Mouse (Mus musculus) cerebral cortex, adult 2 months (tissue): ENCODE measurements around the gene Prrg4.

Experiments used
- whole genome bisulfite sequencing: fragments of 180-500 bp; shearing (Covaris S2); methylation state at CpG from one replicate; pipeline ENCODE4 v1.1.7; 2018; 5-methylcytosine and 5-hydroxymethylcytosine counted together

Prrg4 gene

GRCm38 (mm10) chr2:104832486-104832885, 17.2 kb downstream of the Prrg4 start:
- 86% methylated on average over 2 of the region's 2 CpGs for WGBS

GRCm38 (mm10) chr2:104826191-104826590, 23.5 kb downstream of the Prrg4 start:
- 96% methylated on average over 4 of the region's 4 CpGs for WGBS

GRCm38 (mm10) chr2:104818763-104819162, 30.9 kb downstream of the Prrg4 start:
- 93% methylated on average over 3 of the region's 3 CpGs for WGBS

- 2% methylated on average over 15 of the region's 15 CpGs for WGBS
Measured at GRCm38 (mm10) chr2:104817555-104818330, 31.9 kb downstream of the Prrg4 start.

GRCm38 (mm10) chr2:104816866-104817439, 32.7 kb downstream of the Prrg4 start:
- under 1% methylated on average over 50 of the region's 51 CpGs for WGBS

GRCm38 (mm10) chr2:104816371-104816827, 33.3 kb downstream of the Prrg4 start, which contains the start of gene Qser1:
Gene Qser1 (minus strand): TSS chr2:104816760.
- 1% methylated on average over 41 of the region's 50 CpGs for WGBS

GRCm38 (mm10) chr2:104815561-104816370, 33.9 kb downstream of the Prrg4 start:
- 1% methylated on average over 33 of the region's 33 CpGs for WGBS

GRCm38 (mm10) chr2:104814181-104814951, 35.3 kb downstream of the Prrg4 start:
- 45% methylated on average over 5 of the region's 5 CpGs for WGBS

GRCm38 (mm10) chr2:104805435-104805834, 44.2 kb downstream of the Prrg4 start:
- WGBS = 55% methylated on average over 1 of the region's 1 CpGs
